13 mouse cellular contexts compared by ENCODE assay signal in genomic region chr8:28117997-28118778, GRCm38 (mm10).
DNase-seq lines count a peak whose midpoint lies in the region; TF ChIP-seq lines count a peak whose summit lies in the region.
"Had no signal": no experiment of that assay in that cellular context is flagged by ENCODE, and none has a peak within 500 bp of the region (broad histone marks: within the 10 kb centered on the region; RNA-seq: fewer than 3 reads in every experiment).

No protein-coding gene starts in this region.

- DNase-seq in cerebellum, adult 9-11 months, result peak; percentile 4
- DNase-seq in cerebellum, adult 9-10 months, result no peak
- DNase-seq in layer of hippocampus, adult 2 months (ENCODE audit: low spot score in 2 of 2), result peak; percentile 11 to 27
- no peak for DNase-seq in layer of hippocampus, postnatal 10 days (ENCODE audit: low spot score in 2 of 2)
- DNase-seq in right cerebral cortex, postnatal 36 days (ENCODE audit: low spot score in 2 of 2), result peak; percentile 4
- DNase-seq in right cerebral cortex, postnatal 4 days, result no peak
- DNase-seq in telencephalon, adult 2 months (ENCODE audit: low read depth, low spot score), result peak; percentile 47
- DNase-seq in adrenal gland, postnatal 14 days, result no peak
- DNase-seq: adrenal gland, postnatal 10 days; gastrocnemius, postnatal 14 days; thymus, postnatal 14 days had no signal

- no peak overlapping the region for H3K27ac ChIP-seq in layer of hippocampus, adult 2 months
- H3K27ac ChIP-seq: limb, embryonic 15.5 days had no signal

- TF ChIP-seq CTCF in layer of hippocampus, adult 2 months (conservative IDR thresholded peaks at IDR 0.05), result no peak

- H3K4me3 ChIP-seq in layer of hippocampus, adult 2 months, result no peak overlapping the region
- H3K4me3 ChIP-seq: heart, embryonic 12.5 days; limb, embryonic 15.5 days had no signal

Comparison
In these comparisons a context has a peak if more than half of its experiments do, and no peak if none do; other contexts are left out.
1. DNase-seq: peak in cerebellum, adult 9-11 months (single experiment), layer of hippocampus, adult 2 months (2 of 2), right cerebral cortex, postnatal 36 days (2 of 2) and telencephalon, adult 2 months (single experiment); none in cerebellum, adult 9-10 months (single experiment), layer of hippocampus, postnatal 10 days (0 of 2), right cerebral cortex, postnatal 4 days (single experiment) and adrenal gland, postnatal 14 days (single experiment).